Mouse (Mus musculus): ENCODE data around the gene Atp6v1a. TPM values are rescaled to one million over a fixed set of nuclear protein-coding genes. Genes with fewer than 3 reads are reported as not detected.
A peak's percentile ranks its signal among the peaks of the same experiment; 100 is the strongest.

Gene Atp6v1a
- total and polyA plus RNA-seq, 2 experiments from 2014 or later: 161 to 183 TPM

DNA sequence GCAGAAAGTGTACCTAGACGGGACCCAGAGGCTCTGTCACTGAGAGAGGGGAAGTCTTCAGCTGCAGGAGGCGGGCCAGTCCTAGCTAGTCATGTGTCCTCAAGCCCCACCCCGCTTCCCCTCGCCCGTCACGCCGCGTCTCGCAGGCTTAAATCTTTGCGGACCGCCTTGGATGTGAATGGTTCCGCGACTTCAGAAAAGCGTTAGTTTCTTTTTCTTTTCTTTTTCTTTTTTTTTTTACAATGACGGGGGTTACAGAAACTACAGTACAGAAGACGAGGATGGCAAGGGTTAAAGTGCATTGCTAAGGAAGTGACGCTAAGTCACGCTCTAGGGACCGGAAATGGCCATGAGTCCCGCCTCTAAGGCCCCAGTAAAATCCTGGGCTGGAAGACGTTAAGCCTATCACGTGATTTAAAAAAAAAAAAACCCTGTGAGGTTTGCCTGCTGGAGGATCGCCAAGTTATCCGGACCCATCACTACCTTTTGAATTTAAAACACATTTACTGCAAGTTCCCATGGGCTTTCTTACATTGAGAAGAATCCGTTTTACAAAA is 448 bp downstream of the Atp6v1a start:
- H3K9ac ChIP-seq (replicated peaks; ENCODE audit: low read length): peak overlapping the region; percentile 92
- ATAC-seq (peak; percentile 91), DNase-seq (ENCODE audit: low spot score) (peak; percentile 98)
- no peak for TF ChIP-seq CTCF (IDR thresholded peaks at IDR 0.05; ENCODE audit: low read depth)
- no peaks in the 10 kb centered on the region for H3K36me3 ChIP-seq (ENCODE audit: insufficient read depth, low read length)
- peak overlapping the region; percentile 83 for H3K4me2 ChIP-seq (ENCODE audit: low read depth, low read length)
- no peaks in the 10 kb centered on the region for H3K9me3 ChIP-seq (ENCODE audit: low read length)
- peak overlapping the region; percentile 97 for H3K27ac ChIP-seq
- WGBS: under 1% methylated on average over 25 of the region's 25 CpGs
- H3K27me3 ChIP-seq (ENCODE audit: insufficient read depth, low read length): no peaks in the 10 kb centered on the region
- H3K4me1 ChIP-seq (ENCODE audit: insufficient read depth, low read length): peaks cover 7% of the 10 kb centered on the region; the same call in 1 of the 2 replicates
- peak overlapping the region; percentile 98 for H3K4me3 ChIP-seq (ENCODE audit: low read length)

DNA sequence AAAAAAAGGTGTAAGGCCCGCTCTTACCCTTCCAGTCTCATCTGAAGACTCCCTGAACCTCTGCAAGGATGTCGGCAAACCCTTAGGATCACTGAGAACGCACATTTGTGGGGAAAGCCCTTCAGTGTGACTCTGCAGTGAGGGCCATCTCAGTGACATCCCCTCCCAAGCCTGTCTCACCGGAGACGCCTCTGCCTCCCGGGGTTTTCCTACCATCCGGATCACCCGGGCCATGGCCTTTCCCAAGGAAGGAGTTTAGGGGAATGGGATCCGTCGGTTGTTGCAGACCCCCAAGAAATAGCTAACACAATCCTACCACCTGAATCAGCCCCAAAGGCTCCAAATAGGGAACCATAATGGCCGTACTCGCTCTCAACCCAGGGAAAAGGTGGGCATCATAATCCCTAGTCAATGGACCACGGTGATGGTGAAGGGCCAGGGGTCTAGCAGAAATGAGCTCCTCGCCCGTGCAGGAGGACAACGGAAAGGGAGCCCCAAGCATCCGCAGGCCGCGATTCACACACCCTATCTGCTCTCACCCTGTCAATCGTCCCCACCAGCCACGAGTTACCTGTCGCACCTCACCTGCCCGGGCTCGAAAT is 1.0 kb downstream of the Atp6v1a start:
- WGBS: under 1% methylated on average over 24 of the region's 24 CpGs
- H3K9ac ChIP-seq (replicated peaks; ENCODE audit: low read length): peak overlapping the region; percentile 92
- peak overlapping the region; percentile 83 for H3K4me2 ChIP-seq (ENCODE audit: low read depth, low read length)
- no peaks in the 10 kb centered on the region for H3K9me3 ChIP-seq (ENCODE audit: low read length)
- H3K36me3 ChIP-seq (ENCODE audit: insufficient read depth, low read length): no peaks in the 10 kb centered on the region
- ATAC-seq (peak; percentile 1; the same call in 1 of the 2 replicates), DNase-seq (ENCODE audit: low spot score) (peak; percentile 40)
- peaks cover 7% of the 10 kb centered on the region; the same call in 1 of the 2 replicates for H3K4me1 ChIP-seq (ENCODE audit: insufficient read depth, low read length)
- peak overlapping the region; percentile 97 for H3K27ac ChIP-seq
- H3K27me3 ChIP-seq (ENCODE audit: insufficient read depth, low read length): no peaks in the 10 kb centered on the region
- H3K4me3 ChIP-seq (ENCODE audit: low read length): peak overlapping the region; percentile 98
- no peak for TF ChIP-seq CTCF (IDR thresholded peaks at IDR 0.05; ENCODE audit: low read depth)

DNA sequence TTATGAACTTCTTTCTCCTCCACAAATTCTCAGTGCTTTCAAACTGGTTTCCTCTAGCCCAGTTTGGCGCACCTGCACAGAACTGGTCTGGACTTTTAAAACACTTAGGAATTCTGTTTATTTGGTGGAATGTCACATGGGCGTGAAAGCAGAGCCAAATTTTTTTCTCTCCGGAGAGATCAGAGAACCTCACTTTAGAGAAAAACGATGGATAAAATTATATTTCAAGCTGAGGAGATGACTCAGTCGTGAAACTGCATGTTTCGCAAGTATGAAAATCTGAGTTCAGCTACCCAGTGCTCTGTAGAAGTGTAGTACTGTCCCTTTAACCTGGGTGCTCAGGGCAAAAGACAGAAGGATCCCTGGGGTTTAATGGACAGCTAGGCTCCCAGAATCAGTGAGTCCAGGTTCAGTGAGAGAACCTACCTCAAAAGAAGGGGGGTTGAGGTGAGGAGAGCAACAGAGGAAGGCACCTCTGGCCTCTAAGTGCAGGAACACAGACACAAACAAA is 2.9 kb downstream of the Atp6v1a start:
- Histone ChIP-seq H3K27me3 (ENCODE audit: insufficient read depth, low read length) (no peaks in the 10 kb centered on the region), H3K27ac (no peak overlapping the region), H3K9me3 (ENCODE audit: low read length) (no peaks in the 10 kb centered on the region), H3K4me1 (ENCODE audit: insufficient read depth, low read length) (peaks cover 5% of the 10 kb centered on the region; the same call in 1 of the 2 replicates), H3K9ac (replicated peaks; ENCODE audit: low read length) (no peak overlapping the region), H3K36me3 (ENCODE audit: insufficient read depth, low read length) (no peaks in the 10 kb centered on the region), H3K4me2 (ENCODE audit: low read depth, low read length) (no peak overlapping the region), H3K4me3 (ENCODE audit: low read length) (no peak overlapping the region)
- DNase-seq (ENCODE audit: low spot score) (no peak), ATAC-seq (no peak)
- WGBS: 86% methylated on average over 6 of the region's 6 CpGs
- TF ChIP-seq CTCF (IDR thresholded peaks at IDR 0.05; ENCODE audit: low read depth): no peak

DNA sequence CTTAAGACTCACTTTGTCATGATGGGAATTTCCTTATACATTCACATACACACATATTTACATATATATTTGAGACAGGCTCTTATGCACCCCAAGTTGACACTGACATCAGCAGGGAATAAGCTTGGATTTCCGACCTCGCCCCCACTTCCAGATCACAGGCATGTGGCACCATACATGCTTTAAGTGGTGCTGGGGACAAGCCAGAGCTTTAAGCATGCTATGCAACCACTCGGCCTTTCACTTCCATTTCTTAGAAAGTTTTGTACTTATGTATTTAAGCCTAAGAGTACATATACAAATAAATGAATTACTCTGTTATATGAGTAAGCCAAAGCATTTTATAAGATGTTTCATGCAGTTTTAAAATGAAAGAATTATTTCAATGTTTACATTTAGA is 6.3 kb downstream of the Atp6v1a start:
- no peak for ATAC-seq
- Histone ChIP-seq H3K9ac (replicated peaks; ENCODE audit: low read length) (no peak overlapping the region), H3K27ac (no peak overlapping the region), H3K4me1 (ENCODE audit: insufficient read depth, low read length) (peaks cover 3% of the 10 kb centered on the region; the same call in 1 of the 2 replicates), H3K27me3 (ENCODE audit: insufficient read depth, low read length) (no peaks in the 10 kb centered on the region), H3K36me3 (ENCODE audit: insufficient read depth, low read length) (no peaks in the 10 kb centered on the region), H3K4me3 (ENCODE audit: low read length) (no peak overlapping the region), H3K4me2 (ENCODE audit: low read depth, low read length) (no peak overlapping the region), H3K9me3 (ENCODE audit: low read length) (no peaks in the 10 kb centered on the region)
- DNase-seq (ENCODE audit: low spot score): no peak
- TF ChIP-seq CTCF (IDR thresholded peaks at IDR 0.05; ENCODE audit: low read depth): no peak
- WGBS: 89% methylated on average over 3 of the region's 3 CpGs

DNA sequence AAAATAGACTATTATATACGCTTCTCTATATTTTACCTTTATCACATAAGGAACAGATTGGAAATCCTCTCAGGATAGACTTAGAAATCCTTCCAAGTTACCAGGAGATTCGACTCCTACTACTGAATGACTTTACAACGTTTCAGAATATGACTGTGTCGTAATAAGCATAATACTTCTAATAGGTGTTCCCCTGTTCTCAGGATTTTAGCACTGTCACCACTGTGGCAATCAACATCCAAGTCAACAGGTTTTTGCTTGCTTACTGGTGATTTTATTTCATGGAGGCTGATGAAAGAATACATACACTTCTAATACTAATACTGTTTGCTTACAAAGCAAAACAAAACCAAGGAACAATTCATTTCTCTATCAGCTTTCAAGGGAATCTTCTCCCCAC is 7.2 kb downstream of the Atp6v1a start:
- ATAC-seq (no peak), DNase-seq (ENCODE audit: low spot score) (no peak)
- peaks cover 3% of the 10 kb centered on the region; the same call in 1 of the 2 replicates for H3K4me1 ChIP-seq (ENCODE audit: insufficient read depth, low read length)
- H3K36me3 ChIP-seq (ENCODE audit: insufficient read depth, low read length): no peaks in the 10 kb centered on the region
- no peaks in the 10 kb centered on the region for H3K9me3 ChIP-seq (ENCODE audit: low read length)
- no peak overlapping the region for H3K27ac ChIP-seq
- no peak for TF ChIP-seq CTCF (IDR thresholded peaks at IDR 0.05; ENCODE audit: low read depth)
- no peak overlapping the region for H3K9ac ChIP-seq (replicated peaks; ENCODE audit: low read length)
- H3K27me3 ChIP-seq (ENCODE audit: insufficient read depth, low read length): no peaks in the 10 kb centered on the region
- WGBS: 86% methylated on average over 4 of the region's 4 CpGs
- H3K4me2 ChIP-seq (ENCODE audit: low read depth, low read length): no peak overlapping the region
- no peak overlapping the region for H3K4me3 ChIP-seq (ENCODE audit: low read length)

DNA sequence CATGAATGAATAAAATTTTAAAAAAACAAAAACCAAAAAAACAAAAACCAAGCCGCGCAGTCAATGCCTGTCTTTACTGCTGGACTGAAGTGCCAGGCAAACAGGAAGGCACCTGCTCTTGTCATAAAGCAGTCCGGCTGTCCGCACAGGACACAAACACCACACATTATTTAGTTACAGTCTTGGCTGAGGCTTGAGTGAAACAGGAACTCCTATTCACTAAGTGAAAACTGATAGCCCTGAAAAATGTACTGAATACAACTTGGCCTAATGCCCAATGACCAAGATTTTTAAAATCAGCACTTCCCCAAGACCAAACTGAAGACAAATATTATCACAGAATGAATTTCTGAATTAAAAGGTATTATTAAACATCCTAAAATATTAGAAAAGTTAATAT is 13.1 kb downstream of the Atp6v1a start:
- Histone ChIP-seq H3K4me3 (ENCODE audit: low read length) (no peak overlapping the region), H3K27ac (no peak overlapping the region), H3K27me3 (ENCODE audit: insufficient read depth, low read length) (no peaks in the 10 kb centered on the region), H3K9me3 (ENCODE audit: low read length) (no peaks in the 10 kb centered on the region), H3K4me1 (ENCODE audit: insufficient read depth, low read length) (no peaks in the 10 kb centered on the region), H3K9ac (replicated peaks; ENCODE audit: low read length) (no peak overlapping the region), H3K4me2 (ENCODE audit: low read depth, low read length) (no peak overlapping the region), H3K36me3 (ENCODE audit: insufficient read depth, low read length) (no peaks in the 10 kb centered on the region)
- ATAC-seq (no peak), DNase-seq (ENCODE audit: low spot score) (no peak)
- no peak for TF ChIP-seq CTCF (IDR thresholded peaks at IDR 0.05; ENCODE audit: low read depth)
- 55% methylated on average over 4 of the region's 4 CpGs for WGBS

DNA sequence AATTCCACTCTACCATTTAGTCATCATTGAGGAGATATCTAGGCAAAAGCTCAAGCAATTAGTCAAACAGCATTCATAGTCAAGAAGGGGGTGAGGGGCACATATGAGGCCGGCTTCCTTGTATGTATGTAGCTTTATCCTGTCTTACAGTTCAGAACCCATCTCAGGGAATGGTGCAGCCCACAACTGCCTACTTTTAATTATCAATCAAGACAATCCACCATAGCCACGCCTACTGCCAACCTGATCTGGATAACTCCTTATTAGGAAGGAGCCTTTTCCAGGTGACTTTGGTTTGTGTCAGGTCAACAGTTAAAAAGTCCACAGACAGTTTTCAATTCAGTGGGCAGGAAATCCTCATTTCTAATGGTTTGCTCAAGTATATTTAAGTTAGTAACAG is 14.1 kb downstream of the Atp6v1a start:
- no peak for DNase-seq (ENCODE audit: low spot score)
- Histone ChIP-seq H3K4me1 (ENCODE audit: insufficient read depth, low read length) (no peaks in the 10 kb centered on the region), H3K27me3 (ENCODE audit: insufficient read depth, low read length) (no peaks in the 10 kb centered on the region), H3K36me3 (ENCODE audit: insufficient read depth, low read length) (no peaks in the 10 kb centered on the region), H3K9ac (replicated peaks; ENCODE audit: low read length) (no peak overlapping the region), H3K4me3 (ENCODE audit: low read length) (no peak overlapping the region), H3K9me3 (ENCODE audit: low read length) (no peaks in the 10 kb centered on the region), H3K4me2 (ENCODE audit: low read depth, low read length) (no peak overlapping the region), H3K27ac (no peak overlapping the region)
- ATAC-seq: no peak
- TF ChIP-seq CTCF (IDR thresholded peaks at IDR 0.05; ENCODE audit: low read depth): no peak
- WGBS: 93% methylated on average over 2 of the region's 2 CpGs
